8 mouse cellular contexts compared by ENCODE assay signal in the genomic region with DNA sequence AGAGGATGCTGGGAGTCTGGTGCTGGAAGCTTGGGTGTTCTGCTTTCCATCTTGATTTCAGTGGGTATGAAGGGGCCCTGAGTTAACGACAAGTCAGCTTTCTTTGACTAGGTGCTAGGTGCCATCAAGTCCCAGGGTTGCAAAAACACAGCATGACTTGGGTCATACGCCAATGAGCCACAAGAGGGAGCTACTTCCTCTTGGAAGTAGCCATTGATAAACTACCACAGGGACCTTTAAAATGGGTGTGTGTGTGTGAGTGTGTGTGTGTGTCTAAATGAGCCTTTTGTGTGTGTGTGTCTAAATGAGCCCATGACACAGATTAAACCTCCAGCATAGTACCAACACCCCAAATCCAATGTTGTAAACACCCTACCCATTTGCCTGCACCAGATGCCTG.
DNase-seq lines count a peak whose midpoint lies in the region; ATAC-seq and TF ChIP-seq lines count a peak whose summit lies in the region.
"Had no signal": no experiment of that assay in that cellular context is flagged by ENCODE, and none has a peak within 500 bp of the region (broad histone marks: within the 10 kb centered on the region; RNA-seq: fewer than 3 reads in every experiment).

No protein-coding gene starts in this region.

- H3K36me3 ChIP-seq in G1E (replicated peaks), result peaks cover 84% of the 10 kb centered on the region
- no peaks in the 10 kb centered on the region for H3K36me3 ChIP-seq in lung, embryonic 14.5 days (ENCODE audit: insufficient read depth)

- WGBS in lung, embryonic 14.5 days, result 2% methylated on average over 2 of the region's 2 CpGs

- no peak for TF ChIP-seq POLR2A in embryonic fibroblast, embryonic 13.5 days (IDR thresholded peaks at IDR 0.05; ENCODE audit: low read depth, low read length)

- no peaks in the 10 kb centered on the region for H3K9me3 ChIP-seq in G1E (replicated peaks)
- no peaks in the 10 kb centered on the region for H3K9me3 ChIP-seq in lung, embryonic 14.5 days (ENCODE audit: low read depth, low read length)

- H3K4me3 ChIP-seq in G1E (ENCODE audit: low read depth, low read length), result no peak overlapping the region
- no peak overlapping the region for H3K4me3 ChIP-seq in embryonic fibroblast, embryonic 13.5 days (ENCODE audit: insufficient read depth, low read length)
- H3K4me3 ChIP-seq in lung, embryonic 14.5 days (ENCODE audit: low read depth, low read length), result no peak overlapping the region

- H3K4me1 ChIP-seq in G1E (ENCODE audit: insufficient read depth, low read depth, low read length), result peaks cover 51% of the 10 kb centered on the region
- H3K4me1 ChIP-seq in embryonic fibroblast, embryonic 13.5 days (ENCODE audit: control insufficient read depth, insufficient read depth, low read length), result peaks cover 4% of the 10 kb centered on the region
- no peaks in the 10 kb centered on the region for H3K4me1 ChIP-seq in lung, embryonic 14.5 days (ENCODE audit: insufficient read depth)

- H3K9ac ChIP-seq in lung, embryonic 14.5 days, result no peak overlapping the region

- no peak for DNase-seq in G1E (ENCODE audit: low spot score)
- peak; percentile 18 to 40 for DNase-seq in adrenal gland, postnatal 4 days (ENCODE audit: low spot score in 2 of 2)
- peak; percentile 54 to 63 for DNase-seq in heart, adult 9 months (ENCODE audit: low spot score in 2 of 2)
- peak; percentile 84 for DNase-seq in layer of hippocampus, adult 11-12 months (ENCODE audit: low spot score)
- DNase-seq in lung, embryonic 14.5 days, result peak; percentile 90
- DNase-seq in right cerebral cortex, postnatal 36 days (ENCODE audit: low spot score in 2 of 2), result peak; percentile 48 to 66

- H3K27me3 ChIP-seq in G1E (ENCODE audit: insufficient read depth, low read length), result no peaks in the 10 kb centered on the region
- no peaks in the 10 kb centered on the region for H3K27me3 ChIP-seq in lung, embryonic 14.5 days (ENCODE audit: insufficient read depth, low read length)

- TF ChIP-seq CTCF in G1E (IDR thresholded peaks at IDR 0.05; ENCODE audit: low read depth, low read length), result peak; percentile 67
- TF ChIP-seq CTCF in embryonic fibroblast, embryonic 13.5 days (IDR thresholded peaks at IDR 0.05; ENCODE audit: borderline replicate concordance, insufficient read depth, low read length), result peak; percentile 42; the same call in 1 of the 2 replicates
- peak; percentile 86 for TF ChIP-seq CTCF in lung, embryonic 14.5 days (IDR thresholded peaks at IDR 0.05; ENCODE audit: low read depth)

- ATAC-seq in G1E (ENCODE audit: extremely low read depth, insufficient number of reproducible peaks, low FRiP score, poor library complexity, severe bottlenecking), result no peak
- no peak; the same call in 1 of the 2 replicates for ATAC-seq in lung, embryonic 14.5 days (ENCODE audit: insufficient read depth)

- no peak overlapping the region for H3K4me2 ChIP-seq in lung, embryonic 14.5 days

- no peak overlapping the region for H3K27ac ChIP-seq in embryonic fibroblast, embryonic 13.5 days (ENCODE audit: insufficient read depth, low read length)
- no peak overlapping the region for H3K27ac ChIP-seq in lung, embryonic 14.5 days (ENCODE audit: low read depth)
- H3K27ac ChIP-seq: macrophage had no signal
